Mouse (Mus musculus) liver, adult (tissue): ENCODE measurements at regions not wholly inside any gene's neighbourhood (a gene's known extent, or its start where the extent isn't known, plus 50 kb on each side); places are given as distances from the start of the nearest gene placed in this dataset.

Experiments
- GATA4 ChIP-seq: IDR thresholded peaks from 2 replicates; pipeline ENCODE4 v1.6.1; 2014; ENCODE audit warnings: mild to moderate bottlenecking, low read length; ENCODE audit not compliant: insufficient replicate concordance

DNA sequence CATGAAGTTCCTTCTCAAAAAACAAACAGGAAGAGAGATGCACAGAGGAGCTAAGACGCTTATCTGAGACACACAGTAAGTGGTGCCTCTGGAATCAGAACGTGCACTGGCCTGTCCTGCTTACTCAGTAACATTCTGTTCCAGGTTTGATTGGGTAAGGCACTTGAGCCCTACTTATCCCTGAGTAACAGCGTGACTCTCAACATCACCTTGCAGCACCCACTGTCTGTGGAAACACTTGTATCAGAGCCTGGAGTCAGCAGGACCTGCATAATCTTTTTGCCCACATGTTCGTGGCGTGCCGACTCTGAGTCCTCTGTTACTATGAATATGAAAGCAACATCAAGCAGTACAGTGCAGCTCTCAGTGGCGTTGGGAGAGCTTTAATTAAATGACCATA is 76.4 kb upstream of the Serbp1 start:
- no peak for TF ChIP-seq GATA4

DNA sequence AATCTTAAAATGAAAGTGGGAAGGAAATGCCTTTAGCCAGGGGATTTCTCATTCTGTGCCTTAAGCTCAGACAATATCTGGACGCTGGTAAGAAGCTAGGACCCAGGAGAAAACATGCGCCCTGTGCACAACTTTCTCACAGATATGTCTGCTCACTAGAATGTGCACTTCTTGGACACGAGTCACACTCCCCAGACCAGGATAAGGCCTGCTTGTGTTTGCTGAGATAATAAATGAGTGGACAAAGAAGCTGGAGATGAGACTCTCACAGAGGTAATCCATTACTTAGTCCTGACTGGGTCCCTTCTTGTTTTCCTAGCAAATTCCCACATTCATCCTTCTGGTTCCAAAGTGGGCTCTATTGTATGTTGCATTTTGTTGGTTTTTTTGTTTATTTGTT is 77.4 kb upstream of the Serbp1 start:
- no peak for TF ChIP-seq GATA4

DNA sequence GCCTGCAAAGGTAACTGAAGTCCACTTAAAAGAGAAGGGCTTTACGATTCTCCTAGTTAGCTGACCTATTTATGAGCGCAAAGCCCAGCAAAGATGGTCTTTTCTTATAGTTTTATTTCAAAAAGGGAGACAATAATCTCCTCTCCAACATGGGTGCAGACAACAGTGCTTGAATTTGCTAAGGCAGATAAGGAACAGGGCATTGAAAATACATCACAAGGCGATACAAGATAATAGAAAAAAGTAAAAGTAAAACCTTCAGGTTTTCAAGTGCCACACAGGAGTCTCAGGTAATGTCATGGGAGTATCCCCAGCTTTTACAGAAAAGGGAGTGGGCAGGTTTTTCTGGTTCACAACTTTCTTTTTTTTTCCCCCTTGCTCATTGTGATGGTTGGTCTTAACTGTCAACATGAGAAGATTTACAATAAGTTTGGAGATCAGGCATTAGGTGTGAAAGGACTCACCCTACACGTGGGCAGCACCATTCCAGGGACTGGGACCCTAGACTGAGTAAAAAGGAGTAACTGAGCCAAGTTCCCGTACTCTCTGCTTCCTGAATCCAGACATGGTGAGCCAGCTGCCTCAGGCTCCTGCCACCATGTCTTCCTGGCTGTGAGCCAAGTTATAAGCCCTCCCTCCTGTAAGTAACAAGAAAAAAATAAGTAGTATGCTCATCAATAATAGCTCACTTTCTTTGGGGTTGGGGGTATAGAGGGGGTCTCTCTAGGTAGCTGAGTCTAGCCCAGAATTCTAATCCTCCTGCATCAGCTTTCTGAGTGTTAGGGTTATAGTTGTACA is 78.1 kb upstream of the Serbp1 start:
- no peak for TF ChIP-seq GATA4

DNA sequence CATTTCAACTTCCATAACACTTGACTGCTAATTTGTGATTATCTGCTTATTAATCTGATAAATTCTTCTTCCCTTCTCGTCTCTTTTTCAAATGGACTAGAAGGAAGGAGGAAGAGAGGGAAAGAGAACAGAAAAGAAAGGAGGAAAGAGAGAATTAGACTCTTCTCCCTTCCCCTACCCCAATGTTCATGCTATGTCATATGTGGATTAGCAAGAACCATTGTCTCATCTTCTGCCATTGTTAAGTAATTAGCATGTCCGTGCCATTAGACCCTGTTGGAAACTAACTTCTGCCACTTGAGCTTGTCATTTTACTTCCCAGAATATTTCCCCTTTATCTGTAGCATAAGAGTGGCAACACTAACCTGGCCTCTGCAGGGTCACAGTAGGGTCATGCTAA is 78.8 kb upstream of the Serbp1 start:
- TF ChIP-seq GATA4 = no peak

DNA sequence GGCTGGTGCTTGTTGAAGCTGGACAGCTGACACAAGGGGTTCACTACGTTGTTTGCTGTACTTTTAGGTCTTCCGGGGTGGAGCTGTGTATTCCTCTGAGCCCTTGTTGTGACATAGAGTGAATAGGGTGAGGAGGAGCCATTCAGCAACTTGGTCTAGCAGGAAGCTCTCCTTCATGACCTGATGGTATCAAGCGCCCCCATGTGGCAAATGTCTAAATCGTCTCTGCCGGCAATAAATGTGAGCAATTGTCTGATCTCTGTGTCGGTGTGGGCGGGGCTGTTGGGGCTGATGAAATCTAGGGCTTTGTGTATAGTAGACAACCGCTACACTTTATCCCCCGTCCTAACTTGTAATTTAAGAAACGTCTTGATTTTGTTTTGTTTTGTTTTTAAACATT is 79.2 kb upstream of the Serbp1 start:
- TF ChIP-seq GATA4 = no peak

DNA sequence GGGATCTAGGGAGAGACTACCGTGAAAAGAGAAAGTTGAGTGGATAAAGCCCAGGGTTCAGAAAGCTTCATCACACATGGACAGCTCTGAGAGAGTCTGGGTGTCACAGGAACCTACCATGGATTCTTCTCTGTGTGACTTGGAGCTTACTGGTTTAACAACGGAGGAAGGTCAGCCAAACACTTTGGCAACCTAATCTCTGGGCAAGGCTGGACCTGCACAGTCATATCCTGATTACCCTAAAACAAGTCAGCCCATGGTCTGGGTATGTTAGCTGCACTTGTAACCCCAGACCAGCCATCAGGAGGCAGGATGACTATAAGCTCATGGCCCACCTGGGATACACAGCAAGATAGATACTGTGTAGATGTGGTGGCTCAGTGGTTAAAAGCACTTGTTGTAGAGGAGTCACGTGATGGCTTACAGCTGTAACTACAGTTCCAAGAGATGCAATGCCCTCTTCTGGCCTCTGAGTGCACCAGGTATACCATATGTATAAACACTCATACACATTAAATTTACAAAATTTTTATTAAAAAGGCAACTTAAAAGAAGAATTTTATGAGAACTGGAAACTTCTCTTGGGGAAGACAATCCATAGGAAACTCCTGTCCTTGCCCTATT is 85.0 kb upstream of the Serbp1 start:
- TF ChIP-seq GATA4 = no peak

DNA sequence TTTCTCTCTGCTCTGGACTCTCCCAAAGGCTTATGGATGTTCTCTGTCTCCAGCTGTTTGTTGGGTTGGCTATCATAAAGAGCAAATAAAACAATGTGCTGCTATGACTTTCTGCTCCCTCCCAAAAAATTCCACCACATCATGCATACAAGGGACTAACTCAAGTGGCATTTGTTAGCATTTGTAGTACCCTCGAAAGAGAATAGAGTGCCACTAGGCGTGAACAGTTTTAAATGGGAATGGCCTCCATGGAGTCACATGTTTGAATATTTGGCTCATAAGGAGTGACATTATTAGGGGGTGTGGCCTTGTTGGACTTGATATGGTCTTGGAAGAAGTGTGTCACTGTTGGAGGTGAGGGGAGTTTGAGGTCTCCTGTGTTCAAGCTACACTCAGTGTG is 86.5 kb upstream of the Serbp1 start:
- TF ChIP-seq GATA4 = no peak

DNA sequence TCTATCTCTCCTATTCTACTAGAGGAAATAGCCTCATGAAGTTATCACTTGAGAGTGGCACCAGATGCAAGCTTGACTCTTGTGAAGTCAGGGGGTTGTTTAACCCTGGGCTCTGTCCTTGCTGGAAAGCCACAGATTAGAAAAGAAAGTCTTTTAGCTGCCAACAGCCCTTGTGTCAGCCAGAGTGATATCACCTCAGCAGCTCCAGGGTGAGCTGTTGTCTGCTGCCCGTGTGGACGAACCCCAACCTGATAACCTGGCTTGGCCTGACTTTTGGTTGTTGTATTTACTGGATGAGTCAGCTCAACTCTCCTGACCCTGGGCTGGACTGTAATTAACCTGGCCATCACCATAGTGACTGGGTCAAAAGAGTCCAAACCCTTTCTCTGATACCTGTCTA is 88.6 kb upstream of the Serbp1 start:
- TF ChIP-seq GATA4 = peak; percentile 82

DNA sequence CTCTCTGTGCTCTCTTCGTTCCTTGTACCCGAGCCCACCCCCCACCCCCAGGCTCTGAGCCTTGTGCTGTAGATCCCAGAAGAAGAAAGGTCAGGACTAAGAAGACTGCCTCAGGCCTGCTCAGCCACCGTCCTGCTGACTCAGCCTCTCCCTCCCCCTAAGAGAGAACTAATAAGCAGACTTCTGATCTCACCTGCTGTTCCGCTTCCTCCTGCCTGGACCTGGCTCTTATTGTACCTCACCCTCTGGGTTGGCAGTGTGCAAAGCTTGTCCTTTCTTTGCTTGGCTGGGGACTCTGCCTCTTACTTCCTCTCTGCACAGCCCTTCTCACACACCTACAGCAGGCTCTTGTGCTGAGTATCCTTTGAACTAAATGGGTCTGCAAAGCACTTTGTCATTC is 91.3 kb upstream of the Serbp1 start:
- TF ChIP-seq GATA4 = no peak

DNA sequence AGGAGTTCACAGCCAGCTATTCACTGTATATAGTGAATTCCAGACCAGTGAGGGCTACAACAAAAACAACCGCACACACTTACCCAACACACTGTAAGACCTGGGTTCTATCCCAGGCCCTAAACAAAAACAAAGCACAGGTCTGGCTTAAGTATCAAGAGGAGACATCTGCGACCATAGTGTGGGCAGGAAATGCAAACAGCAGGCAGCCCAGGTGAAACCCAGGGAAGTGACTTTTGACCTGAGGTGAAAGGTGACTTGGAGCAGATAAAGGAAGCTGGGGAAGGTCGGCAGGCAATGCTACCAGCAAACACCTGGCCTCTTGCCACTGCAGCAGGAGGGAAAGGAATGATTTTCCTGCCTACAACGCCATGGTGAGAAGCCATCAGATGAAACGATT is 92.0 kb upstream of the Serbp1 start:
- TF ChIP-seq GATA4 = peak; percentile 67; the same call in 1 of the 2 replicates

DNA sequence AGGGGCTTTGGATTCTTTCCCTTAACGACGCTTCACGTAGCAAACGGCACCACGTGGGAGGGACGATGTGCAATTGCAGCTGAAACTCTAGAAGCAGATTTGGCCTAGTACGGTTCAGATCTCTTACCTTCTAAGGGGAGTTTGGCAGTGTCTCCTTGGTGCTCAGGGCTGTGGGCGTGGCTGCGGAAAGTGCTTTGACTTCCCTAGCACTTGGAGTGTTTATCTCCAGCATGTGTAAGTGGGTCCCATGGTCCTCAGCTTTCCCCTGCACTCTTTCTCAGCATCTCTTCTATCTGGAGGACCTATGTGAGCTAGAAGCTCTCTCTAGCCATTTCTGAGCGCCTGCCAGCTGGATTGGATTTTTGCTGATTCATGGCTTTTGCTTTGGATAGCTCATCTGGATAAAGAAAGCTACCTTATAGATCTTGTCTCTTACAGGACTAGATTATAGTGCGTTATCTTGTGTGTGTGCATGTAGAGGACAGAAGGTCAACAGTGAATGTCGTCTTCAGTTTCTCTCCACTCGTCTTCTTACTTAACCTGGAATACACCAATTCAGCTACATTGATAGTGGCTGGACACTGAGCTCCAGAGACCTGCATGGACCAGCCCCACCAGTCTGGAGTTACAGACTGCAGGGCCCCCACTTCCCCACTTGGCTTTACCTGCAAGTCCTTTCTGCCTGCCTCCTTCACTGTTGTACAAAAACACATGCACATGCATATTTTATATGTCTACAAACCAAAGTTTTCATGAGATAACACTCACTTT is 92.8 kb upstream of the Serbp1 start:
- no peak for TF ChIP-seq GATA4

DNA sequence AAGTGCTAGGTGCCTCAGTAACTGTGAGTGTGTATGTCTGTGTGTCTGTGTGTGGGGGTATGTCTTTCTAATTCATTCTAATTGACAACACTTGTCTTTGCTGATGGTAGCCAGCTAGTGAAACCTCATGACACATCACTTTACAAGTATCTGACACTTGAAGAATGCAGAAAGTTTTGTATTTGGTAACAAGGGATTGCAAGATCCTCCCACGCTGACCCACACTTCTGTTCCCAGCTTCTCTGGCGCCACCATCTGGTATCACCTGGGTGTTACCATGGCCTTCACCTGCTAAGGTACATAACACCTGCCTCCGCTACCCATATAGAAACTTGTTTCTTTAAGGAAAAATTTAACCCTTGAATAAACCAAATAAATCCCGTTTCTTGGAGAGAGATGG is 95.8 kb upstream of the Serbp1 start:
- TF ChIP-seq GATA4 = no peak

DNA sequence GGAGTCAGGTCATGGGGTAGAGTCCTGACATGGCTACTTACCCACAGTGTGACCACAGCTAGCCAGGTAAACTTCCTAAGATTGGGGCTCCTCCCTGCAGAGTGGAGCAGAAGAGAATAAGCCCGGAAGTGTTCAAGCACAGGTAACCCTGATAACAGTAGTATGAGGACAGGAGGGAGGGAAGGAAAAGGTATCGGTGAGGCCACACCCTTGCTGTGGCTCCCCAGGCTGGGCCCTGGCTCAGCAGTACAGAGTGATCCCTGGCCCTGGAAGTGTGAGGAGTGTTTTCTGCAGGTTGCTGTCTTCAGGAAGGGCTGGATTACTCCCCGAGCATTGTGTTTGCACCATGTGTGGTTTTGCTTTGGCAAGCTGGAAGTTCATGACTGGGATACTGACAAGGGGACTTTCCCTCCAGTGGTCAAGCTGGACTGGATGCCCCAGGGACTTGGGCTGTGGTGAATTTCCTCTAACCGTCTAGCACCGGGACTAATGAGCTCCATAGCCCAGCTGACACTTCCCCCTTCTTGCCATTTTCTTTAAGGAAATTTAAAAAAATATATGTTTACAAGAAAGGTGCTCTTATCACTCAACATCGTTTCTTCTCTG is 97.2 kb upstream of the Serbp1 start:
- no peak for TF ChIP-seq GATA4

DNA sequence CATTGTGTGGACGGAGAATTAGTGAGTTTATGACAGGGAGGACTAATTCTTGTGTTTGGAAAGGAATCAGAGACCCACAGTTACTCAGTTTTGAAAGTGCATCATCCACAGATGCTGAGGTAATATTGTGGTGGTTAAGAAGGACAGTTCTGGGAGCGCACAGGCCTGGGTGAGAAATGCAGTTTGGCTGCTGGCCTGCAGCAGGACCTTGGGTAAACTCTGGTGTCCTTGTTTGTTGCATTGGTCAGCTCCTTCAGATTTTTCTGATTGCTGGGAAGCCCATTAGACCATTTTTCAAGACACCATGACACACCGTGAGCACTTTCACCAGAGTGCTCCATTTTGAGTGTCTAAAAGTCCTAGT is 99.0 kb upstream of the Serbp1 start:
- no peak for TF ChIP-seq GATA4

DNA sequence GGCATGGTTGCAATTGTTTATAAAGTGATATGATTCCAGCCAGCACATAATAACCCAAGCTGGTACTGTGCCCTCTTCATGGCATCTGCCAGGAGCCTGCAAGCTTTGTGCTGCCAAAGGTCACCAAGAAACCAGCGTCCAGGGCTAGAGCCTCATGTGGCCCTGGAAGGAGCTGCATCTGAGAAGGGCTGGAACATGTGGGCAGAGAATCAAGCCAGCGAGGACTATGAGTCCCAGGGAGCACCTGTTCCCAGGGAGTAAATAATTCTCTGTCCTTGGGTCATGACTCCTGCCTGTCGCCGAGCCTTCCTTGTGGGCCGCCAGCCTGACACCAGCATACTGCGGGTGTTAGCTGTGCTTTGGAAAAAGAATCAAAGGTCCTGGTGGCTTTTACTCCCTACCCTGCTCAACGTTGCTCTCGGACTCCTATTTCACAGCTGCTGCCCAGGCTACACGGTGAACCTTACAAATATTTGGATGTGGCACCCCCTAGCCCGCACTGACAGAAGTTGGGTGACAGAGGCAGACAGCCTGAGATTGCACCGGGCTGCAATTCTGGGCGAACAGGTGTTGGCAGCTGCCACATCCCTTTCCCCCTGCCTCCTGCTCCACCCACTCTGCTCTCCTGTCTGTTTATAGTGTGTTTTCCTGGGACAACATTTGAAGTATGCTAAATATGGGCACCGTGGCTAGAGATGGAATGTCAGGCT is 99.5 kb upstream of the Serbp1 start:
- TF ChIP-seq GATA4 = no peak

DNA sequence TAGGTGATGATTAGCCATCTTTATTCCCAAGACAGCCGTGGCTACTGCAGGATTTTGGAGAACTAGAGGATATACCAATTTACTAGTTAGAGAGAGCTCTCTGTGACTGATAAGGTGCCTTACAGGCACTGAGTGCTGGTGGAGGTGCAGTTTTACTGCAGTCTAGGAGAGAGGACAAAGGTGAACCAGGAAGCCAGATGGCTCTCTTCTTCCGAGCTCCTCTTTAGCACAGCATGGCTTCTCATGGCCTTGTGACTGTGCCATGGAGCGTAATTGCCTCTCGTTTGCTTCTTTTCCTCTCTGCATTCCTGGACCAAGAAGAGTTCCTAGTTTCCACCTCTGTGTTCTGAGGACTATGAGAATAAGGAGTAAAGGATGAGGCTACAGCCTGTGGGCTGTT is 100.2 kb upstream of the Gadd45a start:
- TF ChIP-seq GATA4 = no peak

DNA sequence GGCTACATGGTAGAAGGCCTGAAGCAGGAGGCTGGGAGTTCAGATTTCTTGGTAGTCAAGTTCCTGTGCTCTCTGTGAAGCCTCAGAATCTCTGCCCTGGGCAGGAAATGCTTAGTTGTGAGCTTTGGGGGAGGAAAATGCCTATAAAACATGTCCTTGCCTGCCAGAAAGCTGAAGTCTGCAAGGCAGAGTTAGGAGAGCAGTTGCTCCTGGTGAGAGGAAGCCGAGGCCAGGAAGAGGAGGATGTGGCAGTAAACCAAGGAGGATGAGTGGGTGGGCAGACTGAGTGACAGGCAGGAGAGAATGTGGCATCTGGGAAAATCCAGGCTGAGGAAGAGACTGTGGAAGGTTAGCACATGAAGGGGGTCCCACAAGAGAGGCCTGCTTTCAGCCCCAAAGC is 97.7 kb upstream of the Gadd45a start:
- no peak for TF ChIP-seq GATA4
